ENCODE assay signal across 21 mouse cellular contexts in genomic region chr1:91858901-91859300, GRCm38 (mm10). TPM values are rescaled to one million over a fixed set of nuclear protein-coding genes. Genes with fewer than 3 reads are reported as not detected.
"Had no signal": no experiment of that assay in that cellular context is flagged by ENCODE, and none has a peak within 500 bp of the region (broad histone marks: within the 10 kb centered on the region; RNA-seq: fewer than 3 reads in every experiment).

No protein-coding gene starts in this region.

- H3K4me1 ChIP-seq: liver, embryonic 15.5 days; megakaryocyte, embryonic 14.5 days; midbrain, embryonic 10.5 days; midbrain, embryonic 12.5 days; neural tube, embryonic 13.5 days; neural tube, embryonic 15.5 days had no signal

- H3K27ac ChIP-seq: liver, embryonic 15.5 days; lung, embryonic 15.5 days; macrophage; midbrain, embryonic 10.5 days; midbrain, embryonic 12.5 days; neural tube, embryonic 13.5 days; neural tube, embryonic 15.5 days had no signal

- H3K4me2 ChIP-seq: liver, embryonic 15.5 days; lung, embryonic 15.5 days; midbrain, embryonic 12.5 days; neural tube, embryonic 13.5 days; neural tube, embryonic 15.5 days had no signal

- ATAC-seq: liver, postnatal 0 days; lung, postnatal 0 days; midbrain, embryonic 16.5 days had no signal

- H3K4me3 ChIP-seq: liver, embryonic 15.5 days; lung, embryonic 15.5 days; megakaryocyte, embryonic 14.5 days; midbrain, embryonic 10.5 days; midbrain, embryonic 12.5 days; myocyte; neural tube, embryonic 13.5 days; neural tube, embryonic 15.5 days had no signal

- H3K27me3 ChIP-seq: liver, embryonic 15.5 days; lung, embryonic 15.5 days; midbrain, embryonic 12.5 days; neural tube, embryonic 13.5 days; neural tube, embryonic 15.5 days had no signal

- DNase-seq: liver, postnatal 0 days; lung, adult 2 months; lung, postnatal 14 days; lung, postnatal 36 days; midbrain, embryonic 14.5 days; right cerebral cortex, postnatal 14 days; thymus, adult 2 months; thymus, postnatal 25 days; thymus, postnatal 4 days had no signal

- H3K9ac ChIP-seq: liver, embryonic 15.5 days; liver, postnatal 0 days; lung, embryonic 15.5 days; midbrain, embryonic 12.5 days; neural tube, embryonic 13.5 days; neural tube, embryonic 15.5 days had no signal

- H3K36me3 ChIP-seq: liver, embryonic 15.5 days; lung, embryonic 15.5 days; midbrain, embryonic 10.5 days; midbrain, embryonic 12.5 days; neural tube, embryonic 13.5 days; neural tube, embryonic 15.5 days had no signal

- H3K9me3 ChIP-seq: liver, embryonic 15.5 days; lung, embryonic 15.5 days; megakaryocyte, embryonic 14.5 days; midbrain, embryonic 10.5 days; midbrain, embryonic 12.5 days; neural tube, embryonic 13.5 days; neural tube, embryonic 15.5 days had no signal

RNA-seq across cellular contexts. Expression of gene Twist2, which starts 57.6 kb away (rescaled TPM):
- total RNA-seq: megakaryocyte progenitor cell, adult 5-6 weeks had no signal
- polyA plus RNA-seq: macrophage had no signal
